Mouse (Mus musculus): ENCODE results near the gene S1pr4. TPM values are rescaled to one million over a fixed set of nuclear protein-coding genes. Genes with fewer than 3 reads are reported as not detected.
A peak's percentile ranks its signal among the peaks of the same experiment; 100 is the strongest.

Gene S1pr4
- polyA plus RNA-seq, 1 experiment from 2014 or later = 0.34 TPM

DNA sequence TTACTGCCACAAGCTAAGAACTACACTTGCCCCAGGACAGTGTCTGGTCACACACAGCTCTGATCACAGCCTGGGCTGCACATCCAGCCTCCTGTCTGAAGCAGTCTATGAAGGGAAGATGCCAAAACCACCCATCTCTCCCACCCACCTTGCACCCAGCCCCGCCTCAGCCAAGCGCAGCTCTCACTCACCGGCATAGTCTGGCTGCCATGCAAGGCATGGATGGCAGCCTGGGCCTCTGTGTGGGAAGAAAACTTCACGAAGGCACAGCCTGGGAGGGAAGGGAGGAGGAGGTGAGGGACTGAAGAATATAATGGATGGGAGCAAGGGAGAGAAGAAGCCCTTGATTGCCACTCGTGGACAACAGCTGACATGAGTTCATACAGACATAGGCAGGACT, 30.7 kb downstream of the S1pr4 start:
- H3K27me3 ChIP-seq (ENCODE audit: control insufficient read depth, insufficient read depth, low read length) = no peaks in the 10 kb centered on the region; the same call in 1 of the 2 replicates
- no peaks in the 10 kb centered on the region for H3K9me3 ChIP-seq (ENCODE audit: control insufficient read depth, low read length)
- ATAC-seq (ENCODE audit: low FRiP score, low TSS enrichment) (no peak), DNase-seq (no peak)
- H3K36me3 ChIP-seq (ENCODE audit: control insufficient read depth, insufficient read depth, low read length) = peaks cover 51% of the 10 kb centered on the region
- H3K27ac ChIP-seq (replicated peaks; ENCODE audit: low read depth, low read length) = no peak overlapping the region
- H3K4me3 ChIP-seq (replicated peaks; ENCODE audit: low read depth, low read length) = no peak overlapping the region
- 85% methylated on average over 5 of the region's 5 CpGs for WGBS
- H3K9ac ChIP-seq (replicated peaks; ENCODE audit: low read length) = no peak overlapping the region
- H3K4me2 ChIP-seq (ENCODE audit: low read length) = no peak overlapping the region
- peaks cover 29% of the 10 kb centered on the region for H3K4me1 ChIP-seq (ENCODE audit: control insufficient read depth, insufficient read depth, low read length)

DNA sequence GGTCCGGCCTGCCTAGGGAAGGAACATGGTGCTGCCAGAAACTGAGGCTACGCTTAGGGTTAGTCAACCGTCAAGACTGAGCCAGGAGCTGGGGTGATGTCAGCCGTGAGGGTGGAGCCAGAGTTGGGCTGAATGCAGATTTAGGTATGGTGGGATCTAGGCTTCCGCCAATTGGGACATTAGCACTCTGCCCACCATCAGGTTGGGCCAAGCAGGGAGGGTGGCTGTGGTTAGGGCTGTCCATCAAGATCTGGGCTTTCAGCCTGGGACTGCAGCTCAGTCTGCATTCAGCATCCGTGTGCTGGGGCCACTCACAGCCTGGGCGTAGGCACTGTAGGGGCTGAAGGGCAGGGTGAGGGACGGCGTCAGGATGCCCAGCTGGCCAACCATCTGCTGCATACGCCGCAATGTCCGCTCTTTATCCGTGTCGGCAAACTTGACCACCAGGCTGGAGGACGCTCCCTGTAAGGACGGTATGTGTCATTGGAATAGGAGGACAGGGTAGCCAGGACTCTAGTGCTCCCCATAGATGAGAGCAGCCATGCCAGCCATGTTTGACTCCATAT, 32.2 kb downstream of the S1pr4 start:
- WGBS = 77% methylated on average over 16 of the region's 16 CpGs
- ATAC-seq (ENCODE audit: low FRiP score, low TSS enrichment) (no peak), DNase-seq (no peak)
- H3K36me3 ChIP-seq (ENCODE audit: control insufficient read depth, insufficient read depth, low read length) = peaks cover 60% of the 10 kb centered on the region
- H3K4me2 ChIP-seq (ENCODE audit: low read length) = no peak overlapping the region
- H3K9ac ChIP-seq (replicated peaks; ENCODE audit: low read length) = no peak overlapping the region
- no peaks in the 10 kb centered on the region for H3K9me3 ChIP-seq (ENCODE audit: control insufficient read depth, low read length)
- no peak overlapping the region for H3K4me3 ChIP-seq (replicated peaks; ENCODE audit: low read depth, low read length)
- H3K4me1 ChIP-seq (ENCODE audit: control insufficient read depth, insufficient read depth, low read length) = peaks cover 22% of the 10 kb centered on the region
- peaks cover 12% of the 10 kb centered on the region for H3K27me3 ChIP-seq (ENCODE audit: control insufficient read depth, insufficient read depth, low read length)
- no peak overlapping the region for H3K27ac ChIP-seq (replicated peaks; ENCODE audit: low read depth, low read length)

DNA sequence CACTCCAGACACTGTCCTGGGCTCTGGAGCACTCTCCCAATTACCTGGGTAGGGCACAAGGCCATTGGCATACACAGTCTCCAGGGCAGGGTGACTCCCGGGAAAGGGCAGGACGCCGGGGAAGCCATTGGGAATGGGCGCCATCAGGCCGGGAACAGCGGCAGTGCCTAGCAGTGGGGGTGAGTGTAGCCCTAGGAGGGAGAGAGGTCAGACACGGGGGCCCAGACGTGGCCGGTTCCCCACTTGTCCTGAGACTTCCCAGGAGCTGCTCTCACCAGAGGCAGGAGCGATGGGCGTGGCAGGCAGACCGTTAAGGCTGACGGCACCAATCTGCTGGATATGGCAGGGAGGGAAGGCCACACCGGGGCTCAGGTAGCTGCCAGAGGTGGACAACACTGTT, 33.1 kb downstream of the S1pr4 start:
- Histone ChIP-seq H3K4me1 (ENCODE audit: control insufficient read depth, insufficient read depth, low read length) (peaks cover 14% of the 10 kb centered on the region), H3K36me3 (ENCODE audit: control insufficient read depth, insufficient read depth, low read length) (peaks cover 69% of the 10 kb centered on the region), H3K9ac (replicated peaks; ENCODE audit: low read length) (no peak overlapping the region; the same call in 1 of the 2 replicates), H3K27ac (replicated peaks; ENCODE audit: low read depth, low read length) (no peak overlapping the region), H3K4me3 (replicated peaks; ENCODE audit: low read depth, low read length) (no peak overlapping the region), H3K9me3 (ENCODE audit: control insufficient read depth, low read length) (no peaks in the 10 kb centered on the region), H3K27me3 (ENCODE audit: control insufficient read depth, insufficient read depth, low read length) (peaks cover 21% of the 10 kb centered on the region), H3K4me2 (ENCODE audit: low read length) (no peak overlapping the region)
- DNase-seq (no peak), ATAC-seq (ENCODE audit: low FRiP score, low TSS enrichment) (no peak)
- WGBS = 69% methylated on average over 14 of the region's 14 CpGs

GRCm38 (mm10) chr10:81466066-81466465, 33.9 kb downstream of the S1pr4 start:
- 87% methylated on average over 2 of the region's 2 CpGs for WGBS
- no peak overlapping the region for H3K27ac ChIP-seq (replicated peaks; ENCODE audit: low read depth, low read length)
- ATAC-seq (ENCODE audit: low FRiP score, low TSS enrichment) (no peak), DNase-seq (no peak)
- peaks cover 27% of the 10 kb centered on the region for H3K27me3 ChIP-seq (ENCODE audit: control insufficient read depth, insufficient read depth, low read length)
- no peak overlapping the region for H3K4me2 ChIP-seq (ENCODE audit: low read length)
- peaks cover 11% of the 10 kb centered on the region for H3K4me1 ChIP-seq (ENCODE audit: control insufficient read depth, insufficient read depth, low read length)
- no peak overlapping the region for H3K4me3 ChIP-seq (replicated peaks; ENCODE audit: low read depth, low read length)
- no peaks in the 10 kb centered on the region for H3K9me3 ChIP-seq (ENCODE audit: control insufficient read depth, low read length)
- no peak overlapping the region for H3K9ac ChIP-seq (replicated peaks; ENCODE audit: low read length)
- H3K36me3 ChIP-seq (ENCODE audit: control insufficient read depth, insufficient read depth, low read length) = peaks cover 71% of the 10 kb centered on the region

DNA sequence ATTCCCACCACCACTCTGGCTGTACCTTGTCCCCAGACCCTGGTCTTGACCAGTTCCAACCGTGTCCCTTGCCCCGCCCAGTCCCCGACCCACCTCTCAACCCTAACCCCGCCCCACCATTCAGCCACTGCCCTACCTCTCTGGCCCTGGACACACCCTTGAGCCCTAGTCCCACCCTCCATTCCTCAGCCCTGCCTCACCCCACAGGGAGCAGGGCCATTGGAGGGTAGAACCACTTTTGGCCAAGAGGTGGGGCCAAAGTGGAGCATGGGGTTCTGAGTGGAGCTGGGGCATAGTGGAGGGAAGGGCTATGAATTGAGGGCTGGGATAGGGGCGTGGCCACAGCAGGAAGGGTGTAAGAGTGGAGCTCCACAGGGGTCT, 34.7 kb downstream of the S1pr4 start:
- no peaks in the 10 kb centered on the region for H3K9me3 ChIP-seq (ENCODE audit: control insufficient read depth, low read length)
- no peak for DNase-seq
- H3K27me3 ChIP-seq (ENCODE audit: control insufficient read depth, insufficient read depth, low read length) = peaks cover 35% of the 10 kb centered on the region
- no peak overlapping the region for H3K27ac ChIP-seq (replicated peaks; ENCODE audit: low read depth, low read length)
- no peak overlapping the region for H3K9ac ChIP-seq (replicated peaks; ENCODE audit: low read length)
- H3K4me1 ChIP-seq (ENCODE audit: control insufficient read depth, insufficient read depth, low read length) = peaks cover 7% of the 10 kb centered on the region; the same call in 1 of the 2 replicates
- H3K4me2 ChIP-seq (ENCODE audit: low read length) = no peak overlapping the region
- ATAC-seq (ENCODE audit: low FRiP score, low TSS enrichment) = no peak
- peaks cover 68% of the 10 kb centered on the region for H3K36me3 ChIP-seq (ENCODE audit: control insufficient read depth, insufficient read depth, low read length)
- whole genome bisulfite sequencing = 4% methylated on average over 5 of the region's 5 CpGs
- no peak overlapping the region for H3K4me3 ChIP-seq (replicated peaks; ENCODE audit: low read depth, low read length)

DNA sequence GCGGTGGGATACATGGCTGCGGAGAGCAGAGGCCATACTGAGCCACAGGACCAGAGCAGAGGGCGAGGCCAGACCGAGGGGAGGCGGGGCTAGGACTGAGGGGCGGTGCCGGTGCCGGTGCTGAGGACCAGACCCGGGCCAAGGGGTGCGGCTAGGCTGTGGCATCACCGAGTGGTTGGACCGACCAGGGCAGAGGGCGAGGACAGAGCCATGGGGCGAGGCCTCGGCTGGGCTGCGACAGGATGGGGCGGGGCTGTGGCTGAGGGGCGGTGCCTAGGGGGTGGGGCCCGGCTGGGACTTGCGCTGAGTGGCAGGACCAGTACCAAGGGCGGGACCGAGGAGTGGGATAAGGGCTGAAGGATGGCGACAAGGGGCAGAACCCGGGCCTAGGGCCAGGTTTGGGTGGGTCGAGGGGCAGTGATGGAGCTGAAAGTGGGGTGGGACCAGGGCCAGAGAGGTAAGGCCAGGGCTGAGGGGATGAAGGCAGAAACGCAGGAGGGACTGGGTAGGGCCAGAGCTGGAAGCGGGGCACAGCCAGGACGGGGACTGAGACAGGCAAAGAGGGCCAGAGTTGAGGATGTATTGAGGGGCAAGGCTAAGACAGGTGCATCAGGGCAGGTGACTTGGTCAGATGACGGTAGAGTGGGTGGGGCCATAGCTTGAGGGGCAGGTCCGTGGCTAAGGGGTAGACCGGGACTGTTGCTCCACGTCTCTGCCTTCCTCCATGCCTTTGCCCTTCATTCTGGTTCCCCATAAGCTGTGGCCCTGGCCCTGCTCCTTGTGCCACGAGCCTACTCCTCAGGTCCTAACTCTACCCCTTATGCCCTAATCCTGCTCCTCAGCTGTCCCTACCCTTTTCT, 35.3 kb downstream of the S1pr4 start:
- H3K9me3 ChIP-seq (ENCODE audit: control insufficient read depth, low read length) = no peaks in the 10 kb centered on the region
- peak overlapping the region; percentile 48 for H3K4me2 ChIP-seq (ENCODE audit: low read length)
- H3K27ac ChIP-seq (replicated peaks; ENCODE audit: low read depth, low read length) = no peak overlapping the region
- H3K4me1 ChIP-seq (ENCODE audit: control insufficient read depth, insufficient read depth, low read length) = peaks cover 7% of the 10 kb centered on the region; the same call in 1 of the 2 replicates
- ATAC-seq (ENCODE audit: low FRiP score, low TSS enrichment) (peak; percentile 62), DNase-seq (peak; percentile 67)
- 4% methylated on average over 33 of the region's 33 CpGs for WGBS
- peaks cover 65% of the 10 kb centered on the region for H3K36me3 ChIP-seq (ENCODE audit: control insufficient read depth, insufficient read depth, low read length)
- H3K9ac ChIP-seq (replicated peaks; ENCODE audit: low read length) = no peak overlapping the region
- H3K27me3 ChIP-seq (ENCODE audit: control insufficient read depth, insufficient read depth, low read length) = peaks cover 37% of the 10 kb centered on the region
- H3K4me3 ChIP-seq (replicated peaks; ENCODE audit: low read depth, low read length) = peak overlapping the region; percentile 28

- 67% methylated on average over 4 of the region's 4 CpGs for WGBS
Observed at GRCm38 (mm10) chr10:81463531-81463930, 36.4 kb downstream of the S1pr4 start.

GRCm38 (mm10) chr10:81462917-81463316, 37.0 kb downstream of the S1pr4 start:
- Histone ChIP-seq H3K4me1 (ENCODE audit: control insufficient read depth, insufficient read depth, low read length) (peaks cover 7% of the 10 kb centered on the region; the same call in 1 of the 2 replicates), H3K27ac (replicated peaks; ENCODE audit: low read depth, low read length) (no peak overlapping the region), H3K27me3 (ENCODE audit: control insufficient read depth, insufficient read depth, low read length) (peaks cover 37% of the 10 kb centered on the region), H3K4me2 (ENCODE audit: low read length) (no peak overlapping the region), H3K9me3 (ENCODE audit: control insufficient read depth, low read length) (no peaks in the 10 kb centered on the region), H3K4me3 (replicated peaks; ENCODE audit: low read depth, low read length) (no peak overlapping the region), H3K9ac (replicated peaks; ENCODE audit: low read length) (no peak overlapping the region), H3K36me3 (ENCODE audit: control insufficient read depth, insufficient read depth, low read length) (peaks cover 52% of the 10 kb centered on the region)
- WGBS = 82% methylated on average over 7 of the region's 7 CpGs
- DNase-seq (no peak), ATAC-seq (ENCODE audit: low FRiP score, low TSS enrichment) (no peak)

More at GRCm38 (mm10) chr10:81463531-81463930, 36.4 kb downstream of the S1pr4 start:
- Histone ChIP-seq H3K9ac (replicated peaks; ENCODE audit: low read length) (no peak overlapping the region), H3K27me3 (ENCODE audit: control insufficient read depth, insufficient read depth, low read length) (peaks cover 37% of the 10 kb centered on the region), H3K4me1 (ENCODE audit: control insufficient read depth, insufficient read depth, low read length) (peaks cover 7% of the 10 kb centered on the region; the same call in 1 of the 2 replicates), H3K9me3 (ENCODE audit: control insufficient read depth, low read length) (no peaks in the 10 kb centered on the region), H3K4me3 (replicated peaks; ENCODE audit: low read depth, low read length) (no peak overlapping the region), H3K27ac (replicated peaks; ENCODE audit: low read depth, low read length) (no peak overlapping the region), H3K36me3 (ENCODE audit: control insufficient read depth, insufficient read depth, low read length) (peaks cover 58% of the 10 kb centered on the region), H3K4me2 (ENCODE audit: low read length) (no peak overlapping the region)
- DNase-seq = peak; percentile 9
- no peak for ATAC-seq (ENCODE audit: low FRiP score, low TSS enrichment)
